Mouse (Mus musculus) testis, adult 2 months (tissue): ENCODE results near the gene Gm1673.

Experiments
- CTCF ChIP-seq: fragments of 200-500 bp; IDR thresholded peaks from 2 replicates; pipeline ENCODE4 v1.5.1; 2012; ENCODE audit warnings: low read depth, mild to moderate bottlenecking, inconsistent platforms, low read length, moderate library complexity; ENCODE audit not compliant: control insufficient read depth, insufficient read depth, insufficient replicate concordance
- POLR2A ChIP-seq: fragments of 200-500 bp; IDR thresholded peaks from 2 replicates; pipeline ENCODE4 v1.6.1; 2012; ENCODE audit warnings: low read depth, mild to moderate bottlenecking, inconsistent platforms, low read length, moderate library complexity; ENCODE audit not compliant: control insufficient read depth

DNA sequence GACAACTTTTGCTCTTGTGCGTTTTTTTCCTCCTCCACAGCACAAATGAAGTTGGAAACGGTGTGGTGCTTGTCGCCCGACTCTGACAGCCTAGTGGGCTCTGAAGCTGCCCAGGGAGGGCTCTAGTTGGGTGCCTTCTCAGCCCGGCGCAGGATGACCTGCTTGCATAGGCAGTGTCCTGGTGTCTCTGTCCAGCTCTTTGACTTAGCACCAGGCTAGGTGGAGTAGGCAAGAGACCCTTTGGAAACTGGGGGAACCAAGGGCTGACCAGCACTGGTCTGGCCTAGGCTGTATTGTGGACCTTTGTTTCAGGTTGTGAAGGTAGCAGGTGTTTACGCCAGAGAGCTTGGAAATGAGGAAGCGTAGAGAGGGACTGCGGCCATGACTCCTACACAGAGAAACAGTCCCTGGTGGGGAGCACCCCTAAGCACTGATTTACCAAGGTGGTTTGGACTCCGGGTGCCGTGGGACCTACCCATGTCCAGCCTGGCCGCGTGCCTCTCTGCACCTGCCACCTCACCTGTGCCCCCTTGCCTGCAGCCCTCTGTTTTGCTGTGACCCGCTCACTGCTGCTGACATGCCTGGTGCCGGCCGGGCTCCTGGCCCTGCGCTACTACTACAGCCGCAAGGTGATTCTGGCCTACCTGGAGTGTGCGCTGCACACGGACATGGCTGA is 14.7 kb downstream of the Gm1673 start:
- TF ChIP-seq CTCF (no peak), POLR2A (no peak)
